Mouse (Mus musculus): ENCODE results near the gene Lsamp.

- TF ChIP-seq POLR2A (IDR thresholded peaks at IDR 0.05; ENCODE audit: extremely low read depth, insufficient read depth, low read length) (no peak), CTCF (IDR thresholded peaks at IDR 0.05; ENCODE audit: low read depth, low read length) (no peak)
Observed at GRCm38 (mm10) chr16:40295240-40295639, 311.1 kb downstream of the Lsamp start.
